Mouse (Mus musculus): ENCODE measurements around the gene Lmtk3. TPM values are rescaled to one million over a fixed set of nuclear protein-coding genes. Genes with fewer than 3 reads are reported as not detected.

The Lmtk3 gene
- polyA plus RNA-seq (2015; fragmentation: Nextera tagmentation; extraction: Ambion mirVana), result 1.4 and 2.0 TPM in 2 replicates

DNA sequence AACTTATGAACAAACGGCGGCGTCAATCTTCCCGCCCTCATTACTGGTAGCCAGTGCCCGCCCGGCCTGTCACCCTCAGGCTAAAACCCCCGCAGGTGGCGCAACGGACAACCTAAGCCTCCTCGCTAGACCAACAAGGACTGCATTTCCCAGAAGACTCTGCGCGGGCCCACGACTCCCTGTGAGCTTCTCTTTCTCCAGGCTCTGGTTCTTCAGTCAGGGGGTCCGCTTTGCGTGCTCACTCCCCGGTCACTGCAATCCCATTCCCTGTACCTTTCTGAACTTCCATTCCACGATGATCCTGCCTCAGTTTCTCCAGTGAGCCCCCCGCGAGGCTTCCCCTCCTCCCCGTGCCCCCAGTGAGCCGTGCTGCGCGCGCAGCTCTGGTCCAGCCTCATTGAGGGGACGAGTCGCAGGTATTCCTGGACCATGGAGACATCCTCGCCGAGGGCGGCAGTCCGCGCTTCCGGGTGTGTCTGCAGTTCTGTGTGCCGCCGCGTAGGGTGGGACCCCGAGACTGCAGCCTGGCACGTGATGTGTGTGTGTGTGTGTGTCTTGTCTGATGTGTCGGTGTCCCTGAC is at the start of gene Lmtk3:
Gene Lmtk3, plus strand, starts transcription at position 228 of the 581 bp plus-strand sequence.

DNA sequence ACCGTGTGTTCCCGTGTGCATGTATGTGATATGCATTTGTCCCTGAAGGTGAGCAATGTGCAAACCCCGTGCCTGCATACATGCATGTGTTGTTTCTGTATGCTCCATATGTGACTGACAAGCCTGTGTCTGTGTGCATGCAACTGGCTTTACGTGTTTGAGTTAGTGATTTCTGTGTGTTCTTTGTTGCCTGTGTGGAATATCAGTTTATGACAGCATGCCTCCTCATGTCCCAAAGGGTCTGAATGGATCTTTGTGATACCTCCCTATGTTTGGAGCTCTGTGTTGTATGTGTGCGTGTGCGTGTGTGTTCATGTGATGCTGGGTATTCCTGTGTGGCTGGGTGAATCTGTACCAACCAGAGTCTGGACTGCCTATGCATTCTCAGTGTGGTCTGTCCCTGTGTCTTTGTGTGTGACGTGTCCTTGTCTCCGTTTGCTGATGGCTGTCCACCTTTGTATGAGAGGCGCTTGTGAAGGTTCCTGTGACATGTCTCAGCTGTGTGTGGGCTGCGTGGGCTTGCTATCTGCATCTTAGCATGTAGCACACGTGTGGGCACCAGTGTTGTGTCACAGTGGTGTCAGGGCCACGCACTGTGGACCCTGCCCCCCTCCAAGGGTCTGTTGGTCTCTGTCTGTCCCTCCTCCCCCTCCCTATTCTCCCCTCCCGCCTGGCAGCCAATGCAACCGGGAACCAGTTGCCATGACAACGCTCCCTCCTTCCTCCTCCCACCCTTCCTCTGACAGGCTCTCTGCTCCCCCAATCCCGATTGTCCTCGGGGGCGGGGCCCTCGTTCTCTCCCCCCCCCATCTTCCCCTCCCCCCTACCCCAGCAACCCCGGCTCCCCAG is 1.2 kb downstream of the Lmtk3 start, which contains the start of gene Sult2b1:
Gene Sult2b1, minus strand, starts transcription at position 146 of the 849 bp plus-strand sequence.

DNA sequence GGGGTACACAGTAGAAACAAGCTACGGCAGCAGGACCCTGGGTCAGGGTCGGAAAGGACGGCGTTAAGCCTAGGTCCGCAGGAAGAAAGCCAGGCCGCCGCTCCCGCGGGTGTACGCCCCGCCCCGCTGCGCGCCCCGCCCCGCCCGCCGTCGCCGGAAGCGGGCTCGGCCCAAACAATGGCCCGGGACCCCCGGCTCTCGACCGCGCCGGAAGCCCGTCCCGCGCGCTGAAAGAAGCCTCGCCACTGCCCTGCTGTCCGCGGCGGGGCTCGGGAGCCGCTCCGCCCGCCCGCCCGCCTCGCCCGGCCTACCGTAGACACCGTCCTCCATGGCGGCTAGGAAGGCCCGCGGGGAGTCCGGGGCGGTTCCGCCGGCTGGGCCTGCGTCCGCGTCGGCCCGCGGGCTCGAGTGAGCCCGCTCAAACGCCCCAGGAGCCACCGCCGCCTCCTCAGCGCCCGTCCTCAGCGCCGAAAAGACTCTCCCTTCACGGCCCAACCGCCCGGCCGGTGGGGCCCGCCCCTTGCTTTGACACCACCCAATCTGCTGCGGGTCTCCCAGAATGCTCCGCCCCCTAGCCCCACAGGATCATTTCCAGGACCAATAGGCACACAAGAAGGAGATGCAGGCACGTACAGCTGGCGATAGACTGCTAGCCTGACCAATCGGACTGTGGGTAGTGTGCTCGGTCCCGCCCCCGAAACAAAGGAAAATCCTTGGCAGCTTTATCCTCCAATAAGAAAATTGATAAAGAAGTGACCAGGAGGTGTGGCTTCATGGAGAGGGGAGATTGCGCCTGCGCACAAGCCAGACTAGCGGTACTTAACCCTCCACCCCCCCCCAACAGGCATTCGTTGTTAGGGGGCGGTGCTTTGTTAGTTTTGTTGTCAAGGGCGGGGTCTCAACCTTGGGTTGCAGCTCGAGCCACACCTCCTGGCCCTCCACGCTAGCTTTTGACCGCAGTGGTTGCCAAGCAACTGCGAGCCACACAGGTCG is 30.5 kb downstream of the Lmtk3 start, which contains the start of gene Cyth2:
Gene Cyth2, minus strand, starts transcription at position 795 of the 993 bp plus-strand sequence.

DNA sequence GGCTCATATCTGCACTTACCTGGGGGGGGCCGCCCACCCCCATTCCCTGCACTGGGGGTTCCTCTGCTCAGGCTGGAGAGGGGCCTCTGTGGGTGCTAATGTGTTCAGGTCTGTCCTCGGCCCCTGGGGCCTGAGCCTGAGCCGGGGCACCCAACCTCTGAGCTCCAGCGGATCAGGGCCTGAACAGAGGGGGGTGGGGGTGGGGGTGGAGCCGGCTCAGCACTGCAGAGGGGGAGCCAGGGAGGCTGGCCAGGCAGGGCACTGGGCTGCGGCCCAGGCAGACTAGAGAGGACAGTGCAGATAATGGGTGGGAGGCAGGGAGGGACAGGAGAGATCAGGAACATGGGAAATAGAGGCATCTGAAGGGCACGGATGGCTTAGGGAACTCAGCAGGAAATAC is 41.1 kb downstream of the Lmtk3 start, which contains the start of gene Kcnj14:
Gene Kcnj14, minus strand, starts transcription at position 185 of the 400 bp plus-strand sequence.

DNA sequence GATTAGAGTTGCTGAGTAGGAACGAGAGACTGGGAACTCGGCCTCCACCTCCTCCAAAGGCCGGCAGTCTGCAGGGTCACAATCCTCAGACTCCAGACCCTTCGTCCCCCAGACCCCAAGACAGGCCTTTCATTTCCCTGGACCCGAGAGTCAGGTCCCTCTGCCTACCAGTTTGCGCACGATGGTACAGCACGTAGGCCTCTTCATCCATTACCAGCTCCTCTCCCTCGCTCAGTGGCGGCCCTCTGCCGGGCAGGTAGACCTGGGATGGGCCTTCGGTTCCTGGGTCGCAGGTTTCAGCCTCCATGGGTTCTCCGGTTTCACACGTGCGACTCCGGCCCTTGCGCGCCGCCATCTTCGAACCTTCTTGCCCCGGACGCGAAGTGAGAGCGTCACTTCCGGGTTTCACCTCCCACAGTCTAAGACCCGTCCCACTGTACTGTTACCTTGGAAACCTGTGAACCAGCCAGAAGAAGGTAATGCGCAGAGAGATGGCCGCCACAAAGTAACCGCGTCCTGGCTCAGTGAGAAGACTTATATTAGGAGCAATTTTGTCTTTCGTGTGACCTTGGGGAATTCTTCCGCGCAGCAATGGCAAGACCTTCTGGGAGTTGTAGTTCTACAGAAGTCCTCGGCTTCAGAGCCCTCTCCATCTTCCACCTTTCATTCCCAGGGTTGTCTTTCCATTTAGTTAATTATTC is 47.0 kb downstream of the Lmtk3 start, which contains the start of gene Grwd1:
Gene Grwd1, minus strand, starts transcription at position 518 of the 701 bp plus-strand sequence.

Other genes with a start within 250 kb of the Lmtk3 start
- 1.1 and 3.2 TPM in 2 replicates for gene Hsd17b14, start 228.8 kb upstream of the Lmtk3 start, polyA plus RNA-seq (2015; fragmentation: Nextera tagmentation; extraction: Ambion mirVana)
- 58.9 and 92.5 TPM in 2 replicates for gene Bcat2, start 213.6 kb upstream of the Lmtk3 start, polyA plus RNA-seq (2015; fragmentation: Nextera tagmentation; extraction: Ambion mirVana)
- gene Fgf21, start 168.2 kb upstream of the Lmtk3 start, polyA plus RNA-seq (2015; fragmentation: Nextera tagmentation; extraction: Ambion mirVana), result 0.57 and 1.8 TPM in 2 replicates
- 0.17 TPM in 1 of 2 replicates, not detected in the other for gene Fut1, start 166.4 kb upstream of the Lmtk3 start, polyA plus RNA-seq (2015; fragmentation: Nextera tagmentation; extraction: Ambion mirVana)
- gene Izumo1, start 161.9 kb upstream of the Lmtk3 start, polyA plus RNA-seq (2015; fragmentation: Nextera tagmentation; extraction: Ambion mirVana), result 0.21 and 0.27 TPM in 2 replicates
- 7.4 and 12.5 TPM in 2 replicates for gene Rasip1, start 156.2 kb upstream of the Lmtk3 start, polyA plus RNA-seq (2015; fragmentation: Nextera tagmentation; extraction: Ambion mirVana)
- 5.8 and 7.0 TPM in 2 replicates for gene Mamstr, start 143.8 kb upstream of the Lmtk3 start, polyA plus RNA-seq (2015; fragmentation: Nextera tagmentation; extraction: Ambion mirVana)
- 0.12 and 0.36 TPM in 2 replicates for gene Fut2, start 117.3 kb upstream of the Lmtk3 start, polyA plus RNA-seq (2015; fragmentation: Nextera tagmentation; extraction: Ambion mirVana)
- gene Ntn5, start 99.7 kb upstream of the Lmtk3 start, polyA plus RNA-seq (2015; fragmentation: Nextera tagmentation; extraction: Ambion mirVana), result 0.25 TPM in 1 of 2 replicates, not detected in the other
- 0.14 and 0.33 TPM in 2 replicates for gene Sec1, start 89.3 kb upstream of the Lmtk3 start, polyA plus RNA-seq (2015; fragmentation: Nextera tagmentation; extraction: Ambion mirVana)
- gene Car11, start 83.9 kb upstream of the Lmtk3 start, polyA plus RNA-seq (2015; fragmentation: Nextera tagmentation; extraction: Ambion mirVana), result 8.4 and 17.6 TPM in 2 replicates
- gene Dbp, start 78.7 kb upstream of the Lmtk3 start, polyA plus RNA-seq (2015; fragmentation: Nextera tagmentation; extraction: Ambion mirVana), result 40.4 and 69.7 TPM in 2 replicates
- 795 and 838 TPM in 2 replicates for gene Rpl18, start 68.3 kb upstream of the Lmtk3 start, polyA plus RNA-seq (2015; fragmentation: Nextera tagmentation; extraction: Ambion mirVana)
- gene Sphk2, start 65.7 kb upstream of the Lmtk3 start, polyA plus RNA-seq (2015; fragmentation: Nextera tagmentation; extraction: Ambion mirVana), result 13.2 and 16.9 TPM in 2 replicates
- 0.14 and 0.47 TPM in 2 replicates for gene Fam83e, start 62.5 kb upstream of the Lmtk3 start, polyA plus RNA-seq (2015; fragmentation: Nextera tagmentation; extraction: Ambion mirVana)
- gene Spaca4, start 57.9 kb upstream of the Lmtk3 start, polyA plus RNA-seq (2015; fragmentation: Nextera tagmentation; extraction: Ambion mirVana), result not detected in 2 replicates
- gene Sult2b1, start 931 bp downstream of the Lmtk3 start, polyA plus RNA-seq (2015; fragmentation: Nextera tagmentation; extraction: Ambion mirVana), result 0.54 and 0.91 TPM in 2 replicates
- 89.1 and 99.9 TPM in 2 replicates for gene Cyth2, start 30.8 kb downstream of the Lmtk3 start, polyA plus RNA-seq (2015; fragmentation: Nextera tagmentation; extraction: Ambion mirVana)
- 0.36 and 0.38 TPM in 2 replicates for gene Kcnj14, start 41.0 kb downstream of the Lmtk3 start, polyA plus RNA-seq (2015; fragmentation: Nextera tagmentation; extraction: Ambion mirVana)
- 17.5 and 26.8 TPM in 2 replicates for gene Grwd1, start 47.2 kb downstream of the Lmtk3 start, polyA plus RNA-seq (2015; fragmentation: Nextera tagmentation; extraction: Ambion mirVana)
- 60.1 and 83.7 TPM in 2 replicates for gene Kdelr1, start 89.0 kb downstream of the Lmtk3 start, polyA plus RNA-seq (2015; fragmentation: Nextera tagmentation; extraction: Ambion mirVana)
- 0.55 and 0.84 TPM in 2 replicates for gene Grin2d, start 94.6 kb downstream of the Lmtk3 start, polyA plus RNA-seq (2015; fragmentation: Nextera tagmentation; extraction: Ambion mirVana)
- 0.94 and 0.98 TPM in 2 replicates for gene Syngr4, start 113.0 kb downstream of the Lmtk3 start, polyA plus RNA-seq (2015; fragmentation: Nextera tagmentation; extraction: Ambion mirVana)
- gene Tmem143, start 113.2 kb downstream of the Lmtk3 start, polyA plus RNA-seq (2015; fragmentation: Nextera tagmentation; extraction: Ambion mirVana), result 5.0 and 10.1 TPM in 2 replicates
- 321 and 340 TPM in 2 replicates for gene Emp3, start 137.7 kb downstream of the Lmtk3 start, polyA plus RNA-seq (2015; fragmentation: Nextera tagmentation; extraction: Ambion mirVana)
- 4.8 and 9.6 TPM in 2 replicates for gene Ccdc114, start 140.3 kb downstream of the Lmtk3 start, polyA plus RNA-seq (2015; fragmentation: Nextera tagmentation; extraction: Ambion mirVana)
- 0.57 and 0.99 TPM in 2 replicates for gene Abcc6, start 246.6 kb downstream of the Lmtk3 start, polyA plus RNA-seq (2015; fragmentation: Nextera tagmentation; extraction: Ambion mirVana)
- 12.2 and 19.7 TPM in 2 replicates for gene Nomo1, start 250.0 kb downstream of the Lmtk3 start, polyA plus RNA-seq (2015; fragmentation: Nextera tagmentation; extraction: Ambion mirVana)